Mouse (Mus musculus): ENCODE measurements around the gene Sox15. TPM values are rescaled to one million over a fixed set of nuclear protein-coding genes. Genes with fewer than 3 reads are reported as not detected.
A peak's percentile ranks its signal among the peaks of the same experiment; 100 is the strongest.

The Sox15 gene
- polyA plus RNA-seq, 1 experiment from 2014 or later: not detected

GRCm38 (mm10) chr11:69703814-69704612 is 48.9 kb downstream of the Sox15 start:
- no peaks in the 10 kb centered on the region for H3K9me3 ChIP-seq (replicated peaks)
- peaks cover 15% of the 10 kb centered on the region for H3K4me1 ChIP-seq (replicated peaks)
- H3K36me3 ChIP-seq: no peaks in the 10 kb centered on the region
- H3K27ac ChIP-seq (ENCODE audit: poor library complexity, severe bottlenecking): no peak overlapping the region
- H3K27me3 ChIP-seq (replicated peaks): no peaks in the 10 kb centered on the region
- no peak overlapping the region for H3K9ac ChIP-seq
- WGBS: 67% methylated on average over 8 of the region's 8 CpGs
- no peak overlapping the region for H3K4me3 ChIP-seq
- H3K4me2 ChIP-seq: no peak overlapping the region
- ATAC-seq (ENCODE audit: insufficient number of reproducible peaks, low FRiP score): no peak

GRCm38 (mm10) chr11:69704613-69705010 is 49.5 kb downstream of the Sox15 start:
- Histone ChIP-seq H3K9me3 (replicated peaks) (no peaks in the 10 kb centered on the region), H3K4me3 (no peak overlapping the region), H3K4me1 (replicated peaks) (peaks cover 12% of the 10 kb centered on the region), H3K9ac (no peak overlapping the region), H3K27me3 (replicated peaks) (no peaks in the 10 kb centered on the region), H3K36me3 (no peaks in the 10 kb centered on the region), H3K27ac (ENCODE audit: poor library complexity, severe bottlenecking) (no peak overlapping the region), H3K4me2 (no peak overlapping the region)
- WGBS: 51% methylated on average over 2 of the region's 2 CpGs
- no peak for ATAC-seq (ENCODE audit: insufficient number of reproducible peaks, low FRiP score)

MicroRNAs encoded within 50 kb of the gene (microRNA counts, 519-probe panel; counts per million panel counts)
- not detected for microRNA mmu-miR-1934
- 3,709 counts per million, percentile 25 among the panel's probes with 10 or more counts for microRNA mmu-miR-467f

Small RNA genes within 50 kb of the gene (microRNA-seq; reads per million reads assigned to microRNA genes)
- gene Mir1934 (2.6 reads per million, percentile 3 among the genes with 10 or more reads in this experiment), gene Mir467f (not detected)

Other genes with a start within 250 kb of the Sox15 start
- 24.9 and 25.4 TPM in 2 replicates for gene Kdm6b, start 241.6 kb upstream of the Sox15 start, polyA plus RNA-seq (2016; fragmentation: Nextera tagmentation; extraction: Ambion mirVana)
- gene Dnah2, start 106.2 kb upstream of the Sox15 start, polyA plus RNA-seq (2016; fragmentation: Nextera tagmentation; extraction: Ambion mirVana): 0.15 and 0.59 TPM in 2 replicates
- gene Efnb3, start 95.1 kb upstream of the Sox15 start, polyA plus RNA-seq (2016; fragmentation: Nextera tagmentation; extraction: Ambion mirVana): 87.4 and 90.0 TPM in 2 replicates
- gene Wrap53, start 75.1 kb upstream of the Sox15 start, polyA plus RNA-seq (2016; fragmentation: Nextera tagmentation; extraction: Ambion mirVana): 18.7 and 19.5 TPM in 2 replicates
- 76.0 and 79.1 TPM in 2 replicates for gene Trp53, start 75.0 kb upstream of the Sox15 start, polyA plus RNA-seq (2016; fragmentation: Nextera tagmentation; extraction: Ambion mirVana)
- gene Atp1b2, start 49.4 kb upstream of the Sox15 start, polyA plus RNA-seq (2016; fragmentation: Nextera tagmentation; extraction: Ambion mirVana): 30.9 and 31.1 TPM in 2 replicates
- 0.13 and 0.82 TPM in 2 replicates for gene Shbg, start 37.4 kb upstream of the Sox15 start, polyA plus RNA-seq (2016; fragmentation: Nextera tagmentation; extraction: Ambion mirVana)
- 16.5 and 17.4 TPM in 2 replicates for gene Sat2, start 33.3 kb upstream of the Sox15 start, polyA plus RNA-seq (2016; fragmentation: Nextera tagmentation; extraction: Ambion mirVana)
- gene Fxr2, start 22.3 kb upstream of the Sox15 start, polyA plus RNA-seq (2016; fragmentation: Nextera tagmentation; extraction: Ambion mirVana): 37.1 and 40.1 TPM in 2 replicates
- gene Mpdu1, start 7.3 kb downstream of the Sox15 start, polyA plus RNA-seq (2016; fragmentation: Nextera tagmentation; extraction: Ambion mirVana): 48.6 and 53.8 TPM in 2 replicates
- 4.3 and 5.2 TPM in 2 replicates for gene Cd68, start 10.8 kb downstream of the Sox15 start, polyA plus RNA-seq (2016; fragmentation: Nextera tagmentation; extraction: Ambion mirVana)
- 404 and 420 TPM in 2 replicates for gene Eif4a1, start 17.1 kb downstream of the Sox15 start, polyA plus RNA-seq (2016; fragmentation: Nextera tagmentation; extraction: Ambion mirVana)
- 74.3 and 83.0 TPM in 2 replicates for gene Senp3, start 26.8 kb downstream of the Sox15 start, polyA plus RNA-seq (2016; fragmentation: Nextera tagmentation; extraction: Ambion mirVana)
- 0.28 and 0.47 TPM in 2 replicates for gene Tnfsf13, start 30.5 kb downstream of the Sox15 start, polyA plus RNA-seq (2016; fragmentation: Nextera tagmentation; extraction: Ambion mirVana)
- 5.6 and 6.9 TPM in 2 replicates for gene Tnfsf12, start 40.5 kb downstream of the Sox15 start, polyA plus RNA-seq (2016; fragmentation: Nextera tagmentation; extraction: Ambion mirVana)
- 1.5 and 3.3 TPM in 2 replicates for gene Tnfsfm13, start 40.8 kb downstream of the Sox15 start, polyA plus RNA-seq (2016; fragmentation: Nextera tagmentation; extraction: Ambion mirVana)
- 23.7 and 25.2 TPM in 2 replicates for gene Polr2a, start 103.3 kb downstream of the Sox15 start, polyA plus RNA-seq (2016; fragmentation: Nextera tagmentation; extraction: Ambion mirVana)
- 0.33 TPM in 2 replicates for gene Slc35g3, start 106.7 kb downstream of the Sox15 start, polyA plus RNA-seq (2016; fragmentation: Nextera tagmentation; extraction: Ambion mirVana)
- 2.9 and 3.3 TPM in 2 replicates for gene Zbtb4, start 110.6 kb downstream of the Sox15 start, polyA plus RNA-seq (2016; fragmentation: Nextera tagmentation; extraction: Ambion mirVana)
- gene Chrnb1, start 140.6 kb downstream of the Sox15 start, polyA plus RNA-seq (2016; fragmentation: Nextera tagmentation; extraction: Ambion mirVana): 5.6 and 7.7 TPM in 2 replicates
- gene Fgf11, start 146.5 kb downstream of the Sox15 start, polyA plus RNA-seq (2016; fragmentation: Nextera tagmentation; extraction: Ambion mirVana): 2.3 and 2.4 TPM in 2 replicates
- gene Tmem102, start 150.3 kb downstream of the Sox15 start, polyA plus RNA-seq (2016; fragmentation: Nextera tagmentation; extraction: Ambion mirVana): 1.5 and 1.6 TPM in 2 replicates
- gene Gm39566, start 160.0 kb downstream of the Sox15 start, polyA plus RNA-seq (2016; fragmentation: Nextera tagmentation; extraction: Ambion mirVana): not detected in 2 replicates
- not detected in 2 replicates for gene Spem2, start 163.2 kb downstream of the Sox15 start, polyA plus RNA-seq (2016; fragmentation: Nextera tagmentation; extraction: Ambion mirVana)
- gene Spem1, start 166.9 kb downstream of the Sox15 start, polyA plus RNA-seq (2016; fragmentation: Nextera tagmentation; extraction: Ambion mirVana): not detected in 2 replicates
- gene Nlgn2, start 182.5 kb downstream of the Sox15 start, polyA plus RNA-seq (2016; fragmentation: Nextera tagmentation; extraction: Ambion mirVana): 1.8 and 2.3 TPM in 2 replicates
- gene Tmem256, start 183.2 kb downstream of the Sox15 start, polyA plus RNA-seq (2016; fragmentation: Nextera tagmentation; extraction: Ambion mirVana): 289 and 297 TPM in 2 replicates
- 77.9 and 82.3 TPM in 2 replicates for gene Plscr3, start 191.1 kb downstream of the Sox15 start, polyA plus RNA-seq (2016; fragmentation: Nextera tagmentation; extraction: Ambion mirVana)
- gene Tnk1, start 203.4 kb downstream of the Sox15 start, polyA plus RNA-seq (2016; fragmentation: Nextera tagmentation; extraction: Ambion mirVana): 0.28 and 0.32 TPM in 2 replicates
- gene Tmem95, start 222.7 kb downstream of the Sox15 start, polyA plus RNA-seq (2016; fragmentation: Nextera tagmentation; extraction: Ambion mirVana): not detected in 2 replicates
- 4.1 and 4.5 TPM in 2 replicates for gene Kctd11, start 226.1 kb downstream of the Sox15 start, polyA plus RNA-seq (2016; fragmentation: Nextera tagmentation; extraction: Ambion mirVana)
- 10.3 and 11.2 TPM in 2 replicates for gene Acap1, start 240.2 kb downstream of the Sox15 start, polyA plus RNA-seq (2016; fragmentation: Nextera tagmentation; extraction: Ambion mirVana)
- gene 2810408A11Rik, start 245.7 kb downstream of the Sox15 start, polyA plus RNA-seq (2016; fragmentation: Nextera tagmentation; extraction: Ambion mirVana): 4.7 and 5.2 TPM in 2 replicates
- 7.6 and 9.2 TPM in 2 replicates for gene Neurl4, start 245.8 kb downstream of the Sox15 start, polyA plus RNA-seq (2016; fragmentation: Nextera tagmentation; extraction: Ambion mirVana)

Data from heart, embryonic 12.5 days (tissue).